Mouse (Mus musculus) CH12.LX (cell line): ENCODE data around the gene Ep400. TPM values are rescaled to one million over a fixed set of nuclear protein-coding genes. Genes with fewer than 3 reads are reported as not detected.

Source experiments
- DNase-seq: peaks from one replicate; pipeline ENCODE4 v3.0.0-alpha.2; 2013; ENCODE audit errors: extremely low read depth
- H3K27ac ChIP-seq: 2 replicates; pipeline ENCODE4 v1.5.1; 2012; ENCODE audit warnings: low read depth, mild to moderate bottlenecking, control low read depth, moderate library complexity; ENCODE audit not compliant: insufficient read depth
- H3K27me3 ChIP-seq: replicated peaks from 2 replicates; pipeline ENCODE3; 2012; ENCODE audit warnings: inconsistent platforms
- H3K36me3 ChIP-seq, 2 experiments: replicated peaks in 1 of 2; 2 replicates each; pipeline versions ENCODE3 to v1.6.1; 2012; ENCODE audit warnings: inconsistent platforms in 1 of 2, low read length in 1 of 2, mild to moderate bottlenecking in 1 of 2, mixed read lengths in 1 of 2, moderate library complexity in 1 of 2; ENCODE audit not compliant: control insufficient read depth in 1 of 2, insufficient read depth in 1 of 2
- H3K4me1 ChIP-seq, 2 experiments: 2 replicates each; pipeline ENCODE4 v1.6.1; 2012; ENCODE audit warnings: inconsistent platforms in 1 of 2, moderate library complexity in 1 of 2; ENCODE audit not compliant: insufficient read depth in 2 of 2, control insufficient read depth in 1 of 2
- H3K4me2 ChIP-seq: 2 replicates; pipeline ENCODE4 v1.6.1; 2012; ENCODE audit warnings: low read depth, mild to moderate bottlenecking, control low read depth; ENCODE audit not compliant: poor library complexity, insufficient read depth, severe bottlenecking
- H3K4me3 ChIP-seq, 3 experiments: fragments of 150-350 bp in 1 of 3; sonication (generic) in 1 of 3; replicated peaks in 1 of 3; 2 replicates each; pipeline versions ENCODE3 to v1.5.1; 2011 to 2012; ENCODE audit warnings: low read depth in 2 of 3, low read length in 2 of 3, mild to moderate bottlenecking in 2 of 3, moderate library complexity in 2 of 3, control low read depth in 1 of 3, improper control_type of control experiment in 1 of 3, inconsistent platforms in 1 of 3, mixed read lengths in 1 of 3; ENCODE audit not compliant: poor library complexity in 1 of 3
- H3K79me2 ChIP-seq: replicated peaks from 2 replicates; pipeline ENCODE4 v1.6.1; 2012; ENCODE audit warnings: mild to moderate bottlenecking, moderate library complexity; ENCODE audit not compliant: control insufficient read depth, poor library complexity, insufficient read depth, severe bottlenecking; ENCODE audit errors: extremely low read depth
- H3K9ac ChIP-seq: 2 replicates; pipeline ENCODE4 v1.6.1; 2012; ENCODE audit warnings: low read depth, mild to moderate bottlenecking, control low read depth, moderate library complexity; ENCODE audit not compliant: insufficient read depth
- H3K9me3 ChIP-seq: replicated peaks from 2 replicates; pipeline ENCODE3; 2012; ENCODE audit warnings: low read length, inconsistent platforms, mixed read lengths
- BHLHE40 ChIP-seq: IDR thresholded peaks from 2 replicates; pipeline ENCODE4 v1.6.1; 2011; ENCODE audit warnings: mild to moderate bottlenecking, low read depth, low read length, improper control_type of control experiment
- CHD2 ChIP-seq: IDR thresholded peaks from 2 replicates; pipeline ENCODE4 v1.6.1; 2011; ENCODE audit warnings: low read length, improper control_type of control experiment
- CTCF ChIP-seq, 2 experiments: IDR thresholded peaks in 1 of 2; conservative IDR thresholded peaks in 1 of 2; 2 replicates each; pipeline ENCODE4 v1.5.1; 2011 to 2012; ENCODE audit warnings: low read depth in 2 of 2, low read length in 2 of 2, improper control_type of control experiment in 1 of 2, inconsistent platforms in 1 of 2, mild to moderate bottlenecking in 1 of 2, moderate library complexity in 1 of 2
- ELF1 ChIP-seq: IDR thresholded peaks from 2 replicates; pipeline ENCODE4 v1.6.1; 2014; ENCODE audit warnings: low read depth, mild to moderate bottlenecking, inconsistent platforms, low read length, improper control_type of control experiment
- EP300 ChIP-seq: IDR thresholded peaks from 2 replicates; pipeline ENCODE4 v1.6.1; 2011; ENCODE audit warnings: low read length, improper control_type of control experiment
- ETS1 ChIP-seq: conservative IDR thresholded peaks from 2 replicates; pipeline ENCODE4 v1.6.1; 2012; ENCODE audit warnings: low read depth, mild to moderate bottlenecking, inconsistent platforms, low read length, improper control_type of control experiment, moderate library complexity
- GABPA ChIP-seq: IDR thresholded peaks from 2 replicates; pipeline ENCODE4 v1.6.1; 2012; ENCODE audit warnings: low read depth, low read length, improper control_type of control experiment, inconsistent platforms; ENCODE audit not compliant: insufficient replicate concordance
- HCFC1 ChIP-seq: IDR thresholded peaks from 2 replicates; pipeline ENCODE4 v1.6.1; 2012; ENCODE audit warnings: low read depth, mild to moderate bottlenecking, inconsistent platforms, low read length, improper control_type of control experiment
- JUND ChIP-seq: conservative IDR thresholded peaks from 2 replicates; pipeline ENCODE4 v1.6.1; 2011; ENCODE audit warnings: low read depth, low read length, improper control_type of control experiment
- KAT2A ChIP-seq: IDR thresholded peaks from 2 replicates; pipeline ENCODE4 v1.6.1; 2012; ENCODE audit warnings: low read length, improper control_type of control experiment, inconsistent platforms; ENCODE audit not compliant: insufficient replicate concordance
- MAFK ChIP-seq: IDR thresholded peaks from 2 replicates; pipeline ENCODE4 v1.6.1; 2011; ENCODE audit warnings: low read length, improper control_type of control experiment; ENCODE audit not compliant: insufficient replicate concordance
- MAX ChIP-seq: IDR thresholded peaks from 2 replicates; pipeline ENCODE4 v1.6.1; 2011; ENCODE audit warnings: low read length, improper control_type of control experiment
- MAZ ChIP-seq: IDR thresholded peaks from 2 replicates; pipeline ENCODE4 v1.6.1; 2012; ENCODE audit warnings: low read depth, mild to moderate bottlenecking, inconsistent platforms, low read length, improper control_type of control experiment, moderate library complexity
- MEF2A ChIP-seq: IDR thresholded peaks from 2 replicates; pipeline ENCODE4 v1.6.1; 2014; ENCODE audit warnings: low read depth, mild to moderate bottlenecking, inconsistent platforms, low read length, improper control_type of control experiment, borderline replicate concordance
- MXI1 ChIP-seq: IDR thresholded peaks from 2 replicates; pipeline ENCODE4 v1.6.1; 2011; ENCODE audit warnings: mild to moderate bottlenecking, low read depth, low read length, improper control_type of control experiment
- MYC ChIP-seq: IDR thresholded peaks from 2 replicates; pipeline ENCODE4 v1.6.1; 2011; ENCODE audit warnings: low read depth, mild to moderate bottlenecking, improper control_type of control experiment, low read length
- NELFE ChIP-seq: IDR thresholded peaks from 2 replicates; pipeline ENCODE4 v1.6.1; 2011; ENCODE audit warnings: low read depth, low read length, improper control_type of control experiment
- POLR2AphosphoS2 ChIP-seq: IDR thresholded peaks from 2 replicates; pipeline ENCODE4 v1.6.1; 2011; ENCODE audit warnings: low read depth, low read length, improper control_type of control experiment
- UBTF ChIP-seq: IDR thresholded peaks from 2 replicates; pipeline ENCODE4 v1.6.1; 2012; ENCODE audit warnings: low read depth, mild to moderate bottlenecking, inconsistent platforms, low read length, improper control_type of control experiment, moderate library complexity
- USF1 ChIP-seq: IDR thresholded peaks from 2 replicates; pipeline ENCODE4 v1.6.1; 2014; ENCODE audit warnings: low read depth, mild to moderate bottlenecking, inconsistent platforms, low read length, improper control_type of control experiment
- ZKSCAN1 ChIP-seq: IDR thresholded peaks from 2 replicates; pipeline ENCODE4 v1.6.1; 2012; ENCODE audit warnings: low read depth, inconsistent platforms, low read length, improper control_type of control experiment, borderline replicate concordance
- ZMIZ1 ChIP-seq: IDR thresholded peaks from 2 replicates; pipeline ENCODE4 v1.6.1; 2012; ENCODE audit warnings: low read depth, mild to moderate bottlenecking, inconsistent platforms, low read length, improper control_type of control experiment
- dilution Hi-C: fragments of 300-500 bp; cut with MboI; formaldehyde crosslinking; loops from 2 replicates; pipeline ENCODE4 v1.14.3; 2020; ENCODE audit warnings: low sequenced_read_pairs; ENCODE audit not compliant: extremely low pct_unique_long_range_greater_than_20kb, extremely low pct_ligation_motif_present
- in situ Hi-C: fragments of 300-500 bp; cut with MboI; formaldehyde crosslinking; loops from 3 replicates; pipeline ENCODE4 v1.14.3; 2019; ENCODE audit warnings: low sequenced_read_pairs, low pct_ligation_motif_present, low pct_unique_long_range_greater_than_20kb, mixed read lengths
- polyA plus RNA-seq: library from polyadenylated mRNA; unstranded; fragments of >175 nt; gene quantifications from 2 replicates; pipeline ENCODE4 v1.2.1, GENCODE M21; 2012; ENCODE audit warnings: low read depth; ENCODE audit not compliant: insufficient read length
- total RNA-seq, 2 experiments: library from RNA; depleted of rRNA; stranded (reverse); fragments of 300-350 nt in 1 of 2; fragments of >200 nt in 1 of 2; gene quantifications; 2 replicates each; pipeline ENCODE4 v1.2.3; 2012 to 2014

The Ep400 gene
- total and polyA plus RNA-seq, 3 experiments, result 12.1 to 55.8 (median 28.6) TPM

DNA sequence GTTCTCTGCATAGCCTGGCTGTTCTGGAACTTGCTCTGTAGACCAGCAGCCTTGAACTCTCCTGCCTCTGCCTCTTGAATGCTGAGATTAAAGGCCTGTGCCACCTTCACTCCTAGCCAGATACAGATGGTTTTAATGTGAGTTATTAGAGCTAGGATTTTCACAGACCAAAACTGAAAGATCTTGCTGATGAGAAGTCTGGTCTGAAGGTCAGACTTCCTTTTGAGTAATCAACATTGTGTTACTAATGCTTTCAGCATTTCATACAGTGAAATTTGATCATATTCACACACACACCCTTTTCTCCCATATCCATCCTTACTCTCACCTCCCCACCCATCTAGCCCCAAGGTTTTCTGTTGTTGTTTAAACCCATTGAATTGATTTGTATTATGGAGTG is 110.8 kb downstream of the Ep400 start:
- H3K36me3 ChIP-seq, result peaks cover 65 to 96% of the 10 kb centered on the region in 2 experiments
- TF ChIP-seq ETS1 (no peak), EP300 (no peak), MYC (no peak), UBTF (no peak), MEF2A (no peak)
- in situ Hi-C loops, result no loop called here

DNA sequence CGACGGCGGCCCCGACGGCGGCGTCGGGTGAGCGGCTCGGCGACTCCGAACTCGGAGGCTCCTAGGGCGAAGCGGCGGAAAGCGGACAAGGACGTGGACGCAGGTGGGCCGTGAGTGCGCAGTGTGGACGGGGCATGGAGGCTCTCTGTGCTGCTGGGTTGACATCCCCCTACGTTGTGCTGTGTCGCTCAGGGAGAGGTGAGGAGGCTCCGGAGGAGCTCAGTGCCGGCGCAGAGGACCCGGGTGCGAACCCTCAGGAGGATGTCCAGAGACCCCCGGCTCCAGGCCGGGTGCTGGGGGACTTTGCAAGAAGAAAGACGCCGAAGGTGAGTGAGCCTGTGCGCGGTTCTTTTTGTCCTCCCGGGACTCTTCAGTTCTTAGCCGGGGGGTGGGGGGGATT is 116.8 kb downstream of the Ep400 start:
- Histone ChIP-seq H3K79me2 (peaks cover 21% of the 10 kb centered on the region), H3K27ac (no peak overlapping the region), H3K9ac (peak overlapping the region; percentile 72), H3K27me3 (no peaks in the 10 kb centered on the region), H3K4me1 (peaks cover 6 to 36% of the 10 kb centered on the region in 2 experiments; a peak in 2 of 4 replicates), H3K4me2 (peak overlapping the region; percentile 80), H3K4me3 (peak overlapping the region; percentile 92 to 98 (median 93)), H3K36me3 (peaks cover 68 to 80% of the 10 kb centered on the region in 2 experiments), H3K9me3 (no peaks in the 10 kb centered on the region)
- TF ChIP-seq MAX (no peak), ZKSCAN1 (no peak), HCFC1 (no peak)
- in situ Hi-C loops, result no loop called here
- DNase-seq, result no peak
- dilution Hi-C loops, result no loop called here

More for the DNA sequence above, 110.8 kb downstream of the Ep400 start:
- no peak overlapping the region for H3K9ac ChIP-seq
- no peaks in the 10 kb centered on the region for H3K27me3 ChIP-seq
- no peaks in the 10 kb centered on the region for H3K9me3 ChIP-seq
- no peak overlapping the region for H3K27ac ChIP-seq
- H3K4me3 ChIP-seq, result no peak overlapping the region
- H3K79me2 ChIP-seq, result peaks cover 1% of the 10 kb centered on the region; the same call in 1 of the 2 replicates
- peaks cover 3 to 5% of the 10 kb centered on the region in 2 experiments; a peak in 2 of 4 replicates for H3K4me1 ChIP-seq
- DNase-seq, result no peak
- dilution Hi-C loops, result no loop called here
- H3K4me2 ChIP-seq, result no peak overlapping the region

GRCm38 (mm10) chr5:110652719-110653648 is 117.5 kb downstream of the Ep400 start, which contains the start of the genes Noc4l and Ddx51:
Gene Noc4l (minus strand): TSS chr5:110653417.
Gene Ddx51 (plus strand): TSS chr5:110653451.
- no peaks in the 10 kb centered on the region for H3K27me3 ChIP-seq
- in situ Hi-C loops, result no loop called here
- H3K9ac ChIP-seq, result peak within 1 kb of the TSS; percentile 72
- peaks cover 6 to 39% of the 10 kb centered on the region in 2 experiments; a peak in 2 of 4 replicates for H3K4me1 ChIP-seq
- peaks cover 21% of the 10 kb centered on the region for H3K79me2 ChIP-seq
- H3K9me3 ChIP-seq, result no peaks in the 10 kb centered on the region
- dilution Hi-C loops, result no loop called here
- H3K4me3 ChIP-seq, result peak within 1 kb of the TSS; percentile 92 to 98 (median 93)
- no peak within 1 kb of the TSS for H3K27ac ChIP-seq
- peaks cover 68 to 80% of the 10 kb centered on the region in 2 experiments for H3K36me3 ChIP-seq
- peak; percentile 92 for DNase-seq
- peak within 1 kb of the TSS; percentile 80 for H3K4me2 ChIP-seq
- TF ChIP-seq MAFK (no peak), ZMIZ1 (peak; percentile 76), MAZ (peak; percentile 71), CTCF (conservative IDR thresholded peaks at IDR 0.05 in 1 of 2, IDR thresholded peaks at IDR 0.05 in 1 of 2; ENCODE audit: low read depth in 2 of 2, low read length in 2 of 2) (no peak), MYC (peak; percentile 82; the same call in 1 of the 2 replicates), NELFE (no peak; the same call in none of the 2 replicates), GABPA (peak; percentile 38; the same call in 1 of the 2 replicates), BHLHE40 (peak; percentile 29; the same call in 1 of the 2 replicates), ELF1 (peak; percentile 93), USF1 (no peak), ZKSCAN1 (no peak; the same call in 1 of the 2 replicates), JUND (no peak), CHD2 (0 out of 2 replicates have a peak, but pooled peaks have one; percentile 37), POLR2AphosphoS2 (peak; percentile 85), KAT2A (peak; percentile 80; the same call in 1 of the 2 replicates), MEF2A (peak; percentile 74), MXI1 (peak; percentile 99)
